Mouse (Mus musculus) G1E (cell line): ENCODE results near the gene Stk19.
"Not testable (repeated sequence)": the region's sequence is repeated elsewhere in the genome, so short reads cannot be mapped to it uniquely, and the experiment has no call there.

Experiments used
- CTCF ChIP-seq: IDR thresholded peaks from 2 replicates; pipeline ENCODE4 v1.5.1; 2012; ENCODE audit warnings: low read depth, low read length, inconsistent platforms, mixed read lengths
- GATA1 ChIP-seq: IDR thresholded peaks from 2 replicates; pipeline ENCODE4 v1.6.1; 2012; ENCODE audit warnings: borderline replicate concordance, low read length, inconsistent platforms, mixed read lengths
- GATA2 ChIP-seq: IDR thresholded peaks from 2 replicates; pipeline ENCODE4 v1.6.1; 2012; ENCODE audit warnings: low read depth, low read length, inconsistent platforms, borderline replicate concordance
- TAL1 ChIP-seq: conservative IDR thresholded peaks from 2 replicates; pipeline ENCODE4 v1.6.1; 2012; ENCODE audit warnings: low read depth, low read length, inconsistent platforms, mixed read lengths

- TF ChIP-seq CTCF, GATA2, TAL1, GATA1: not testable (repeated sequence)
Measured at GRCm38 (mm10) chr17:34830776-34831175, 6.0 kb downstream of the Stk19 start.
